Comparison of ENCODE assay signal across 7 mouse cellular contexts in the genomic region with DNA sequence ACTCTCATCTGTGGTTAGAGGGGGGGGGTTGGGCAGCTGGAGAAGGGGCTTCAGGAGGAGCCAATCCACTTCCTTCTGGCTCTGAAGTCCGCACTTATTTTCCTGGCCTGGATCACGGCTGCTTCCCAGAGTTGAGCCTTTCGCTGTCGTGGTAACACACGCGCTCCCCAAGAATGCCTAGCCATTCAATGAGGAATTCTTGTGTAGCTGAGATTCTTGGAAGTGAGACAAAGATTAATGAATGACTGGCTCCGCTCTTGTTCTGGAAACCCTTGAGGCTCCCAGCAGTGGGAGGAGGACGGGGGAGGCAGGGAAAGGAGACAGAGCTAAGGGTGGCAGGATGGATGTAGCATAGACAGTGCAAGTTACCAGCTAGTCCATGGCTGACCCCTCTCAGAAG. TPM values are rescaled to one million over a fixed set of nuclear protein-coding genes. Genes with fewer than 3 reads are reported as not detected.
A peak's percentile ranks its signal among the peaks of the same experiment; 100 is the strongest.
DNase-seq lines count a peak whose midpoint lies in the region; ATAC-seq and TF ChIP-seq lines count a peak whose summit lies in the region.

No protein-coding gene starts in this region.

- peak; percentile 81 for DNase-seq in Patski (ENCODE audit: low read depth, low spot score)
- peak; percentile 77 for DNase-seq in embryo, embryonic 11 days
- DNase-seq in hindbrain, embryonic 11.5 days (ENCODE audit: low spot score), result peak; percentile 77
- peak; percentile 65 to 68 for DNase-seq in layer of hippocampus, postnatal 10 days (ENCODE audit: low spot score in 2 of 2)
- DNase-seq in midbrain, embryonic 10.5 days (ENCODE audit: low spot score), result peak; percentile 66
- no peak for DNase-seq in spleen, adult 12 weeks (ENCODE audit: low spot score)
- no peak for DNase-seq in gastrocnemius, adult 8-10 months (ENCODE audit: low spot score in 2 of 2)

- POLR2A ChIA-PET in Patski (lab: Charles Lee), result interaction anchor here (0.7 kb wide), 1 partner anchor 23 kb away, joined by 6 read pairs; no protein-coding TSS in a partner anchor

- TF ChIP-seq CTCF in Patski (IDR thresholded peaks at IDR 0.05), result no peak

- in situ Hi-C loops in Patski (cut with MboI; ENCODE audit: low pct_unique_long_range_greater_than_20kb), result no loop called here

- H3K27ac ChIP-seq in hindbrain, embryonic 11.5 days (ENCODE audit: low read depth, low read length), result peak overlapping the region; percentile 65
- peak overlapping the region; percentile 75 for H3K27ac ChIP-seq in midbrain, embryonic 10.5 days (replicated peaks)

- no peaks in the 10 kb centered on the region for H3K27me3 ChIP-seq in Patski
- H3K27me3 ChIP-seq in hindbrain, embryonic 11.5 days (ENCODE audit: control insufficient read depth, insufficient read depth, low read length), result no peaks in the 10 kb centered on the region
- H3K27me3 ChIP-seq in midbrain, embryonic 10.5 days (ENCODE audit: low read depth, poor library complexity, severe bottlenecking), result no peaks in the 10 kb centered on the region

- H3K4me1 ChIP-seq in hindbrain, embryonic 11.5 days (replicated peaks; ENCODE audit: control insufficient read depth, insufficient read depth, low read length), result 0 out of 2 replicates have a peak, but pooled peaks cover 2% of the 10 kb centered on the region
- peaks cover 50% of the 10 kb centered on the region for H3K4me1 ChIP-seq in midbrain, embryonic 10.5 days

- CTCF ChIA-PET in Patski (lab: Charles Lee), result interaction anchor here (0.8 to 1.5 kb wide), 6 partner anchors 9 to 325 kb away, joined by 3 to 5 read pairs (median 3); no protein-coding TSS in a partner anchor

- no peak overlapping the region for H3K4me3 ChIP-seq in hindbrain, embryonic 11.5 days (ENCODE audit: low read depth, low read length)
- no peak overlapping the region for H3K4me3 ChIP-seq in midbrain, embryonic 10.5 days

- no peaks in the 10 kb centered on the region for H3K9me3 ChIP-seq in hindbrain, embryonic 11.5 days (ENCODE audit: control insufficient read depth, low read length)
- no peaks in the 10 kb centered on the region for H3K9me3 ChIP-seq in midbrain, embryonic 10.5 days (replicated peaks)

- no peak overlapping the region for H3K9ac ChIP-seq in hindbrain, embryonic 11.5 days (ENCODE audit: low read depth, low read length)

- no peak overlapping the region for H3K4me2 ChIP-seq in hindbrain, embryonic 11.5 days (replicated peaks; ENCODE audit: low read depth, low read length)

- peak; percentile 95 for ATAC-seq in Patski
- peak; percentile 89 for ATAC-seq in hindbrain, embryonic 11.5 days (ENCODE audit: low FRiP score)

- 27% methylated on average over 8 of the region's 8 CpGs for WGBS in hindbrain, embryonic 11.5 days
- 23% methylated on average over 8 of the region's 8 CpGs for WGBS in midbrain, embryonic 10.5 days

- H3K36me3 ChIP-seq in hindbrain, embryonic 11.5 days (ENCODE audit: control insufficient read depth, insufficient read depth, low read length), result no peaks in the 10 kb centered on the region
- no peaks in the 10 kb centered on the region for H3K36me3 ChIP-seq in midbrain, embryonic 10.5 days

RNA-seq across cellular contexts. Expression of gene Daam2, which starts 24.9 kb away (rescaled TPM):
- 2.4 TPM for polyA plus RNA-seq in Patski (2021)
- polyA plus RNA-seq in hindbrain, embryonic 11.5 days (2014; fragmentation: Nextera tagmentation; extraction: Ambion mirVana), result 3.9 and 4.0 TPM in 2 replicates
- 10 to 100 TPM; 48.0 to 52.6 TPM for total RNA-seq in layer of hippocampus, postnatal 10 days (2021)
- polyA plus RNA-seq in midbrain, embryonic 10.5 days (2016; fragmentation: Nextera tagmentation; extraction: Ambion mirVana), result 0.94 and 1.2 TPM in 2 replicates
- total RNA-seq in gastrocnemius, adult 8-10 months (2022), result 1 to 10 TPM; 2.2 to 3.8 (median 2.6) TPM

Comparison
In these comparisons a context has a peak if more than half of its experiments do, and no peak if none do; other contexts are left out.
1. DNase-seq: peak in Patski (single experiment), embryo, embryonic 11 days (single experiment), hindbrain, embryonic 11.5 days (single experiment), layer of hippocampus, postnatal 10 days (2 of 2) and midbrain, embryonic 10.5 days (single experiment); none in spleen, adult 12 weeks (single experiment) and gastrocnemius, adult 8-10 months (0 of 2).